Mouse (Mus musculus) intestine, embryonic 14.5 days (tissue): ENCODE data around the gene Kazald1. TPM values are rescaled to one million over a fixed set of nuclear protein-coding genes. Genes with fewer than 3 reads are reported as not detected.

Experiments
- ATAC-seq: fragments of 200-750 bp; cut with Nextera tagmentation; replicated peaks from 2 replicates; pipeline ENCODE4 v1.8.0; 2017; ENCODE audit warnings: low read depth, moderate number of reproducible peaks, moderate TSS enrichment, moderate library complexity; ENCODE audit not compliant: low FRiP score, low TSS enrichment
- DNase-seq: peaks from one replicate; pipeline ENCODE4 v3.0.0-alpha.2; 2018; ENCODE audit warnings: low spot score
- H3K27ac ChIP-seq: fragments of 300-500 bp; sonication (generic); 2 replicates; pipeline ENCODE4 v1.5.1; 2014; ENCODE audit warnings: low read depth, mild to moderate bottlenecking, control low read depth
- H3K27me3 ChIP-seq: fragments of 300-500 bp; sonication (generic); replicated peaks from 2 replicates; pipeline ENCODE4 v1.6.1; 2014; ENCODE audit warnings: low read length, control low read depth; ENCODE audit not compliant: control insufficient read depth, insufficient read depth
- H3K36me3 ChIP-seq: fragments of 300-500 bp; sonication (generic); 2 replicates; pipeline ENCODE4 v1.6.1; 2014; ENCODE audit warnings: low read length, control low read depth; ENCODE audit not compliant: control insufficient read depth, insufficient read depth
- H3K4me1 ChIP-seq: fragments of 300-500 bp; sonication (generic); replicated peaks from 2 replicates; pipeline ENCODE4 v1.6.1; 2014; ENCODE audit warnings: low read length, control low read depth, mixed read lengths; ENCODE audit not compliant: control insufficient read depth, insufficient read depth
- H3K4me2 ChIP-seq: fragments of 300-500 bp; sonication (generic); 2 replicates; pipeline ENCODE4 v1.6.1; 2014; ENCODE audit warnings: low read length
- H3K4me3 ChIP-seq: fragments of 300-500 bp; sonication (generic); 2 replicates; pipeline ENCODE4 v1.5.1; 2014; ENCODE audit warnings: low read depth, low read length, control low read depth, mixed read lengths
- H3K9ac ChIP-seq: fragments of 300-500 bp; sonication (generic); 2 replicates; pipeline ENCODE4 v1.6.1; 2014; ENCODE audit warnings: mild to moderate bottlenecking, low read length
- H3K9me3 ChIP-seq: fragments of 300-500 bp; sonication (generic); 2 replicates; pipeline ENCODE4 v1.6.1; 2016; ENCODE audit warnings: low read length, control low read depth; ENCODE audit not compliant: control insufficient read depth
- WGBS: fragments of 180-500 bp; shearing (Covaris S2); extraction: QIAGEN DNeasy Blood & Tissue Kit; methylation state at CpG from one replicate; pipeline ENCODE4 v1.1.7; 2014; 5-methylcytosine and 5-hydroxymethylcytosine counted together
- polyA plus RNA-seq: library from polyadenylated mRNA; unstranded; fragments of >200 nt; fragmentation: Nextera tagmentation; extraction: Ambion mirVana; gene quantifications from 2 replicates; pipeline ENCODE4 v1.2.1, GENCODE M21; 2014

The Kazald1 gene
- polyA plus RNA-seq, 1 experiment from 2014 or later = 1.8 TPM

GRCm38 (mm10) chr19:45056364-45056763 lies 18.7 kb upstream of the Kazald1 start:
- Histone ChIP-seq H3K4me1 (peaks cover 20% of the 10 kb centered on the region), H3K9ac (no peak overlapping the region), H3K36me3 (peaks cover 24% of the 10 kb centered on the region), H3K9me3 (no peaks in the 10 kb centered on the region), H3K4me3 (no peak overlapping the region), H3K27ac (no peak overlapping the region), H3K27me3 (no peaks in the 10 kb centered on the region), H3K4me2 (no peak overlapping the region)
- WGBS = 48% methylated on average over 4 of the region's 4 CpGs
- ATAC-seq (no peak), DNase-seq (no peak)

- H3K4me3 ChIP-seq = peak overlapping the region; percentile 55
- H3K4me1 ChIP-seq = peaks cover 20% of the 10 kb centered on the region
- peak overlapping the region; percentile 82 for H3K4me2 ChIP-seq
- DNase-seq (no peak), ATAC-seq (no peak)
- no peaks in the 10 kb centered on the region for H3K27me3 ChIP-seq
- no peaks in the 10 kb centered on the region for H3K9me3 ChIP-seq
- 68% methylated on average over 7 of the region's 7 CpGs for WGBS
- peaks cover 18% of the 10 kb centered on the region for H3K36me3 ChIP-seq
- H3K9ac ChIP-seq = peak overlapping the region; percentile 77
- H3K27ac ChIP-seq = peak overlapping the region; percentile 93
Measured at GRCm38 (mm10) chr19:45056908-45057698, 17.9 kb upstream of the Kazald1 start.

GRCm38 (mm10) chr19:45057724-45058112 lies 17.3 kb upstream of the Kazald1 start:
- peak overlapping the region; percentile 93 for H3K27ac ChIP-seq
- 34% methylated on average over 7 of the region's 7 CpGs for WGBS
- ATAC-seq = no peak
- no peaks in the 10 kb centered on the region for H3K9me3 ChIP-seq
- H3K4me3 ChIP-seq = peak overlapping the region; percentile 55
- H3K4me1 ChIP-seq = peaks cover 20% of the 10 kb centered on the region
- H3K27me3 ChIP-seq = no peaks in the 10 kb centered on the region
- H3K36me3 ChIP-seq = peaks cover 12% of the 10 kb centered on the region
- no peak for DNase-seq
- peak overlapping the region; percentile 82 for H3K4me2 ChIP-seq
- peak overlapping the region; percentile 77 for H3K9ac ChIP-seq

- WGBS = under 1% methylated on average over 34 of the region's 34 CpGs
- H3K4me3 ChIP-seq = peak overlapping the region; percentile 55
- peaks cover 20% of the 10 kb centered on the region for H3K4me1 ChIP-seq
- peaks cover 7% of the 10 kb centered on the region for H3K36me3 ChIP-seq
- no peaks in the 10 kb centered on the region for H3K27me3 ChIP-seq
- DNase-seq (peak; percentile 99), ATAC-seq (peak; percentile 92)
- H3K9me3 ChIP-seq = no peaks in the 10 kb centered on the region
- peak overlapping the region; percentile 82 for H3K4me2 ChIP-seq
- H3K27ac ChIP-seq = peak overlapping the region; percentile 93
- peak overlapping the region; percentile 77 for H3K9ac ChIP-seq
Measured at GRCm38 (mm10) chr19:45058113-45058839, 16.8 kb upstream of the Kazald1 start.

GRCm38 (mm10) chr19:45058841-45059240 lies 16.2 kb upstream of the Kazald1 start:
- WGBS = under 1% methylated on average over 14 of the region's 14 CpGs
- Histone ChIP-seq H3K4me3 (peak overlapping the region; percentile 55), H3K4me2 (peak overlapping the region; percentile 82), H3K9ac (peak overlapping the region; percentile 77), H3K27ac (peak overlapping the region; percentile 93), H3K4me1 (peaks cover 20% of the 10 kb centered on the region), H3K27me3 (peaks cover 1% of the 10 kb centered on the region; the same call in 1 of the 2 replicates), H3K9me3 (no peaks in the 10 kb centered on the region), H3K36me3 (peaks cover 7% of the 10 kb centered on the region)
- no peak for ATAC-seq
- no peak for DNase-seq

GRCm38 (mm10) chr19:45063565-45064292 lies 11.3 kb upstream of the Kazald1 start:
- ATAC-seq = 0 out of 2 replicates have a peak, but pooled peaks have one; percentile 32

GRCm38 (mm10) chr19:45065226-45065625 lies 9.8 kb upstream of the Kazald1 start:
- Histone ChIP-seq H3K36me3 (no peaks in the 10 kb centered on the region), H3K4me1 (no peaks in the 10 kb centered on the region), H3K9ac (no peak overlapping the region), H3K9me3 (no peaks in the 10 kb centered on the region), H3K4me2 (no peak overlapping the region), H3K27me3 (peaks cover 55% of the 10 kb centered on the region), H3K4me3 (no peak overlapping the region), H3K27ac (no peak overlapping the region)
- DNase-seq (no peak), ATAC-seq (no peak)
- WGBS = 5% methylated on average over 21 of the region's 21 CpGs

More at GRCm38 (mm10) chr19:45063565-45064292, 11.3 kb upstream of the Kazald1 start:
- Histone ChIP-seq H3K9ac (no peak overlapping the region), H3K4me2 (no peak overlapping the region), H3K36me3 (no peaks in the 10 kb centered on the region), H3K27me3 (peaks cover 50% of the 10 kb centered on the region), H3K27ac (no peak overlapping the region), H3K9me3 (no peaks in the 10 kb centered on the region), H3K4me3 (no peak overlapping the region), H3K4me1 (peaks cover 4% of the 10 kb centered on the region)
- 41% methylated on average over 19 of the region's 20 CpGs for WGBS
- DNase-seq = no peak

GRCm38 (mm10) chr19:45067170-45067569 lies 7.9 kb upstream of the Kazald1 start:
- WGBS = 26% methylated on average over 17 of the region's 17 CpGs
- Histone ChIP-seq H3K4me2 (no peak overlapping the region), H3K27me3 (peaks cover 63% of the 10 kb centered on the region), H3K27ac (no peak overlapping the region), H3K4me1 (no peaks in the 10 kb centered on the region), H3K36me3 (no peaks in the 10 kb centered on the region), H3K9me3 (no peaks in the 10 kb centered on the region), H3K9ac (no peak overlapping the region), H3K4me3 (no peak overlapping the region)
- no peak for ATAC-seq
- peak; percentile 51 for DNase-seq
